Mouse (Mus musculus) effector memory CD4-positive, alpha-beta T cell, adult 5 months (primary cell): Measurements from ENCODE around the gene Olfr488. TPM values are rescaled to one million over a fixed set of nuclear protein-coding genes. Genes with fewer than 3 reads are reported as not detected.

Experiments
- polyA plus RNA-seq: library from polyadenylated mRNA; unstranded; fragments of 100-300 nt; shearing (Covaris generic); gene quantifications from one replicate; pipeline ENCODE4 v1.2.1, GENCODE M21; 2017

Olfr488 gene
- not detected for polyA plus RNA-seq

DNA sequence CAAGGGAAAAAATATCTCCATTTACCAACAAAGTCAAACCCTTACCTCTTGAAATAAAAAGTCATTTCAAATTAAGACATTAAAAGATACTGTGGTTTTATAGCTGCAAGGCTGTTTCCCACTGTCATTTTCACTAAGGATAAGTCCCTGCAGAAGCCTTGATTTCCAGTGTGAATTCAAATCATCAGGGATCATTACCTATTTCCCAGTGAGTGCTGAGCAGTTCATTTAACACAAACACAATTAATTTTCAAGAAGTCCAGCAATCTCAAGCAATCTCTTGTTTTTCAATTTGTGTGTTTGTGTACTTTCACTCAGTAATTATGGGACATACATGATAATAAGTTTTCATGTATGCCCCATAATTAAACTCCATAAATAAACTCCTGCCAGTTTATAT, at the start of gene Olfr488:
Olfr488 (minus strand) TSS at position 101 of the 400 bp plus-strand sequence.

GRCm38 (mm10) chr7:108288834-108289233, 30.7 kb upstream of the Olfr488 start, which contains the start of gene Olfr490:
TSS of gene Olfr490 (minus strand) at chr7:108288934.

GRCm38 (mm10) chr7:108214536-108214935, 43.6 kb downstream of the Olfr488 start, which contains the start of gene Olfr487:
TSS of gene Olfr487 (minus strand) at chr7:108214636.

Other genes starting within 250 kb of the Olfr488 start
- gene Olfr478, start 224.4 kb downstream of the Olfr488 start, polyA plus RNA-seq: not detected
- gene Olfr479, start 207.7 kb downstream of the Olfr488 start, polyA plus RNA-seq: not detected
- not detected for gene Olfr480, start 191.0 kb downstream of the Olfr488 start, polyA plus RNA-seq
- gene Olfr481, start 178.5 kb downstream of the Olfr488 start, polyA plus RNA-seq: 0.09 TPM
- not detected for gene Olfr482, start 160.8 kb downstream of the Olfr488 start, polyA plus RNA-seq
- gene Olfr483, start 157.5 kb downstream of the Olfr488 start, polyA plus RNA-seq: not detected
- 0.07 TPM for gene Olfr484, start 130.9 kb downstream of the Olfr488 start, polyA plus RNA-seq
- gene Olfr485, start 98.5 kb downstream of the Olfr488 start, polyA plus RNA-seq: not detected
- not detected for gene Olfr486, start 85.6 kb downstream of the Olfr488 start, polyA plus RNA-seq
- not detected for gene Olfr487, start 43.7 kb downstream of the Olfr488 start, polyA plus RNA-seq
- gene Olfr490, start 30.6 kb upstream of the Olfr488 start, polyA plus RNA-seq: not detected
- not detected for gene Olfr491, start 55.1 kb upstream of the Olfr488 start, polyA plus RNA-seq
- not detected for gene Olfr492, start 65.3 kb upstream of the Olfr488 start, polyA plus RNA-seq
- not detected for gene Olfr493, start 88.6 kb upstream of the Olfr488 start, polyA plus RNA-seq
- gene Olfr494, start 107.0 kb upstream of the Olfr488 start, polyA plus RNA-seq: not detected
- gene Olfr495, start 134.8 kb upstream of the Olfr488 start, polyA plus RNA-seq: not detected
- not detected for gene Olfr497, start 162.1 kb upstream of the Olfr488 start, polyA plus RNA-seq
- not detected for gene Olfr498, start 207.0 kb upstream of the Olfr488 start, polyA plus RNA-seq